Mouse (Mus musculus): ENCODE data around the gene Rngtt.

DNA sequence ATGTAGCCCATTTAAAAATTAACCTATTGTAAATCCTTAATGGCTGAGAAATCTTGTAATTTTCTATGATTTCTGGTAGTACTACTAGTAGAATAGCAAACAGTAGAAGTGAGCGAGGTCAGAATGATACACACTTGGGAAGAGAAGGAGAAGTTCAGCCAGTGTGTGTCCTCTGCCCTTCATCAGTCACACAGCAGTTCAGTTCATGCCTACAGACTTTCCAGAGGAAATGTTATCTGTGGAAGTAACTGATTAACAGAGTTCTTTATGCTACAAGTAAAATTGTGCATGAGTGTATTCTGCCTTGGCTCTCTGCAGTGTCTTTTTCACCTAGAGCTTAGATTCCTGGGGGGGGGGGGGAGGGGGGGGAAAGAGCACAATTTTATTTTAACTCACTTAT, 181.0 kb downstream of the Rngtt start:
- no peak for TF ChIP-seq GATA1 (IDR thresholded peaks at IDR 0.05; ENCODE audit: borderline replicate concordance, low read length)
- TF ChIP-seq FLI1 (IDR thresholded peaks at IDR 0.05; ENCODE audit: low read length), result no peak
